Mouse (Mus musculus): ENCODE measurements around the gene Gli1. TPM values are rescaled to one million over a fixed set of nuclear protein-coding genes. Genes with fewer than 3 reads are reported as not detected.
A peak's percentile ranks its signal among the peaks of the same experiment; 100 is the strongest.
"Not testable (repeated sequence)": the region's sequence is repeated elsewhere in the genome, so short reads cannot be mapped to it uniquely, and the experiment has no call there.

Gli1 gene
- total RNA-seq, 1 experiment from 2014 or later: not detected

DNA sequence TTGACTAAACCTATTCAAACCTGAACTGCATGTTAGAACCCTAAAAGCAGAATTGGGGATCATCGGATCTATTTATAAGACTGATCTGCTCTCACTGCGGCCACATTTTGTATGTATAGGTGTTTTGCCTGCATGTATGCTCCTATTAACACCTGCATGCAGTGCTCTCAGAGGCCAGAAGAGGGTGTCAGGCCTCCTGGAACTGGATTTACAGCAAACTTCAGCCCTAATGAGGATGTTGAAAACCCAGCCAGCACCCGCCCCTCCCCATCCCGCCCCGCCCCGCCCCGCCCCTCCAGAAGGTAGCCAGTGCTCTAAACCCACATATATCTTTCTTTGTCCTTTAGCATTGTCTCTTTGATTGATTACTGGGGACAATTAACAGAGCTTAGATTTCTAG is 17.3 kb downstream of the Gli1 start:
- ATAC-seq (replicated peaks; ENCODE audit: low read depth, poor library complexity, severe bottlenecking): peak; percentile 69

DNA sequence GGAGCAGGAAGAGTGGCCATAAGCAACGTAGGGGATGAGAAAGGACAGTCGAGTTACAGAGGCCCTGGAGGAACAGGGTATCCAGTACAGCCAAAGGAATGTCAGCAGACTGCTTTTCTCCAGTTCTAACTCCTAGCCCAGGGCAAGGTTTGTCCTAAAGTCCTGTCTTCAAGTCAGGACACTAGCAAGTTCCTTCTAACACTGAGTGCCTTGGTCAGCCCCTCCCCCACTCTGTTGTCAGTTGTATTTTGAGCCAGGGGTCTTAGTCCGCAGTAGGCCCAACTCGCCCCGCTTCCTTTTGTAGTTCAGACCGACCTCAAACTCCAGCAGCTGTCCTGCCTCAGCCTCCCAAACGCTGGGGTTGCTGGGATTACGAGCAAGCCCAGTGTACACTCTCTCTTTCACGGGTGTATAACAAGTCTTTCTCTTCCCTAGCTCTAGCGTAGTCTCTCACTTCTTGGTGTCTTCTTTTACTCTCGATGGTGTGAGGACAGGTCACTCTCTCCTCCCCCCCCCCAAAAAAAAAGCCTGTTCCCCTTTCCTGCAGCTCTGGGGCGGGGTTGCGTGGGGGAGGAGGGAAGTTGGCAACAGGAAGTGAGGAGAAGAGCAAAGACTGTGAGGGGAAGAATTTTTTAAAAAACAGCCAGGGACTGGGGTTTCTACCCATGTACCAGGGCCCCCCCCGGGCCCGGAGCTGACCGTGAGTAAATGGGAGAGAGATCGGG is 18.5 kb downstream of the Gli1 start:
- ATAC-seq (replicated peaks; ENCODE audit: low read depth, poor library complexity, severe bottlenecking): peak; percentile 66

DNA sequence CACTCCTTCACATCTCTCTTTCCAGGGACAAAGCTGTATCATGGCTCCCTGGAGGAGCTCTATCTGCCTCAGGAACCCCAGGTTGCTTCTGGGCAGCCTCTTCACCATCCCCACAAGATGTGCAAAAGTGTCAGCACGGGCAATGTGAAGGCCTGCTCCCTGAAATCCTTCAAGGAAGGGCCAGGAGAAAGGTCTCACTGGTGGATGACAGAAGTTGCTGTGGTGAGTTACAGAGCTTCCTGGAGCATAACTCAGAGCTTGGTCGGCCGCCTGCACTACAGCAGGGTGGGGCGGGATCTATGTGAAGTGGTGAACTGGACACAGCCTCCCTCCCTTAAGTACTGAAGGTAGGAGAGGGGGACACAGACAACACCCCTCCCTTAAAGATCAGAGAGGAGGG is 19.1 kb downstream of the Gli1 start:
- no peak for ATAC-seq (replicated peaks; ENCODE audit: low read depth, poor library complexity, severe bottlenecking)

DNA sequence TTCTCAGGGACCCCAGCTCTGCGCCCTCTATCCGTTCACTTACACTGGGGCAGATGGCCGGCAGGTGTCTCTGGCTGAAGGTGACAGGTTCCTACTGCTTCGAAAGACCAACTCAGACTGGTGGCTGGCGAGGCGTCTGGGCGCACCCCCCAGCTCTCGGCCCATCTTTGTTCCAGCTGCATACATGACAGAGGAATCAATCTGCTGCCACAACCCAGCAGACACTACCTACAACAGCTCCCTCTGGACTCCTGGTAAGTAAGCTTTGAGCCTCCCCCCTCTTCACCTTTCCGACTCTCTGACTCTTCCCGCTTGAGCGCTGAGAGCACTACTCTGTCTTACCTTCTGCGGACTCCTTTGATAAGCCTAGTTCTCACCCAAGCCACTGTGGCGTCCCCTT is 19.6 kb downstream of the Gli1 start:
- no peak for ATAC-seq (replicated peaks; ENCODE audit: low read depth, poor library complexity, severe bottlenecking)

DNA sequence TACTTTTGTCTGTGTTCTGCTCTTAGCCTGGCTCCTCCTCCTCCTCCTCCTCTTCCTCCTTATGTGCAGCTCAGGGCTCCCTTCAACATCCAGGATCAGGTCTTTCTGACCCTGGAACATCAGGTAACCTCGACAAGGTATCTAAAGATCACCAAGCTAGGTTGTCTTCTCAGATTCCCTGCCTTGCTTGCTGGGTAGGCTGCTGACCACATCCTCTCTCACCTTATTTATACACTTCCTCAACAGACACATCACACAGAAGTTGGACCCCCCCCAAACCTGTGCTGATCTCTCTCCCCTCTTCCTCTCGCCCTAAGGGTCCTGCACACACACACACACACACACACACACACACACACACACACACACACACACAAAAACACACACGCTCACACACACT is 20.2 kb downstream of the Gli1 start, which contains the start of gene Arhgap9:
Gene Arhgap9, plus strand, starts transcription at position 344 of the 400 bp plus-strand sequence.
- no peak for ATAC-seq (replicated peaks; ENCODE audit: low read depth, poor library complexity, severe bottlenecking)

DNA sequence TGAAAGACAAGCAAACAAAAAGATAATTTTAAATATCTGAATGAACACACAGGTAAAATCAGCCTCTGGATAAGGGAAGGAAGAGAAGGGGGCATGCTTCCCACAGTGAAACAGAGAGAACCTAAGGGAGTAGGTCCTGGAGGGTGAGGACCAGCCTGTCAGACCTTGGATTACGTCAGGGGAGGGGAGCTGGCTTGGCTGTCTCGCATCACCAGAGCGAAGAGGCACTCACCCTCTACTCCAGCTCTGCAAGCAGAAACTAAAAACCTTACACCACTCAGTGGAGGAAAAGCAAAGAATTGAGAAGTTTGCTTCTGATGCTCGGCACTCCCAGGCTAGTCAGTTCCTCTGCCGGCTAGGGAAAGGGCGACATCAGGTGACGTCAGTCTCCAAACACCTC is 21.8 kb downstream of the Gli1 start:
- no peak for ATAC-seq (replicated peaks; ENCODE audit: low read depth, poor library complexity, severe bottlenecking)

DNA sequence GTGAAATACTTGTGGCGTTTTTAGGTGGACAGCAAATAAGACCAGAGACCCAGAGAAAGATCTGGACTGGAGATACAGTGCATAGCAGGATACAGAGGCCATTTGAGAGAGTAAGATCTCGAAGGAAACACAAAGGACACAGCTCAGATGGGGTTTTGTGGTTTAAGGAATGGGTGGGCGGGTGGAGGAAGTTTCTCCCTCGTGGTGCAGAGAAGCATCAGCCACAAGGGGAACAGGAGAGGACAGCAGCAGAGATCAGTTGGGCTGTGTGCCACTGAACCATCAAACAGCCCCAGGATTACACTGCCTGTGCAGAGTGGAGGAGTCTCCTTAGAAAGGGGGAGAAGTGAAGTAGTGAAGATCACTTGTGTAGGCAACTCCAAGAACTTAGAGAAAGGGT is 23.8 kb downstream of the Gli1 start:
- ATAC-seq (replicated peaks; ENCODE audit: low read depth, poor library complexity, severe bottlenecking): peak; percentile 75

DNA sequence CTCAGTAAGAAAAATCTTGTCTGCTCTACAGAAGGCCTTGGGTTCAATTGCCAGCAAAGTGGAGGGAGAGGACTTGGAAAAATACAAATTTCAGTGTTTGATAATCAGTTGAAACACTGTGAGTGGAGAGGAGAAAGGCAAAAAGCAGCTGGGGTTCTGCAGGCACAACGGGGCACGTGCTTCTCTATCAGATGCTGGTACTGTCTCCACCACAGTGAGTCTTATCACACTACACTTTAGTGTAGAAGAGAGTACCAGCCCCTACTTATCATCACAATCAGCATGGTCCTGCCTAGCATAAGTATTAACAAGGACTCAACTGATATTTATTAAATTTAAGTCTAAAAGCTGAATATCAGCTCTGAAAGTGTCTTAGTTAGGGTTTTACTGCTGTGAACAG is 24.5 kb downstream of the Gli1 start:
- ATAC-seq (replicated peaks; ENCODE audit: low read depth, poor library complexity, severe bottlenecking): no peak

DNA sequence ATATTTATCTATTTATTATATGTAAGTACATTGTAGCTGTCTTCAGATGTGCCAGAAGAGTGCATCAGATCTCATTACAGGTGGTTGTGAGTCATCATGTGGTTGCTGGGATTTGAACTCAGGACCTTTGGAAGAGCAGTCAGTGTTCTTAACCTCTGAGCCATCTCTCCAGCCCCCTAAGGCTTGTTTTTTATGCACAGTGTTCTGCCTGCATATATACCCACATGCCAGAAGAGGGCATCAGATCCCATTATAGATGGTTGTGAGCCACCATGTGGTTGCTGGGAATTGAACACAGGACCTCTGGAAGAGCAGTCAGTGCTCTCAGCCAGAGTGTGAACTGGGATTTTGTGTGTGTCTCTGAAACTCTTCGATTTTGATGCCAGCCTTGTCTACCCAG is 26.8 kb downstream of the Gli1 start:
- not testable (repeated sequence) for ATAC-seq (replicated peaks; ENCODE audit: low read depth, poor library complexity, severe bottlenecking)

DNA sequence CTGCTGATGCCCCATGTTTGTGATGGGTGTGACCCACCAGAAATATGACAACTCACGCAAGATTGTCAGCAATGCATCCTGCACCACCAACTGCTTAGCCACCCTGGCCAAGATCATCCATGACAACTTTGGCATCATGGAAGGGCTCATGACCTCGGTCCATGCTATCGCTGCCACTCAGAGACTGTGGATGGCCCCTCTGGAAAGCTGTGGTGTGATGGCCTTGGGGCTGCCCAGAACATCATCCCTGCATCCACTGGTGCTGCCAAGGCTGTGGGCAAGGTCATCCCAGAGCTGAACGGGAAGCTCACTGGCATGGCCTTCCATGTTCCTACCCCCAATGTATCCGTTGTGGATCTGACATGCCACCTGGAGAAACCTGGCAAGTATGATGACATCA is 28.3 kb downstream of the Gli1 start:
- ATAC-seq (replicated peaks; ENCODE audit: low read depth, poor library complexity, severe bottlenecking): not testable (repeated sequence)

DNA sequence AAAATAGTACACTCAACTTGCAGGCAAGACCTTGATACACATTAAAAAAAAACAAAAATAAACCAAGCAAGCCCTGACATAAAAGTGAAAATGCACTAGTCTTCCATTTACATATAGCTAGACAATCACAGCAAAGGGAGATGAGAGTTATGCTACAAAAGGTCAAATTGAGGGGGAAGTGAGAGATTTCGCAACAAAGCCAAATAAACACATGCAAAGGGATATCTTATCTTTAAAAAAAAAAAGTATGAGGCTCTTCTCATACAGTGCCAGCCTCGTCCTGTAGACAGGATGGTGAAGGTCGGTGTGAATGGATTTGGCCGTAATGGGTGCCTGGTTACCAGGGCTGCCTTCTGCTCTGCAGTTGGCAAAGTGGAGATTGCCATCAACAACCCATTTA is 28.9 kb downstream of the Gli1 start:
- ATAC-seq (replicated peaks; ENCODE audit: low read depth, poor library complexity, severe bottlenecking): 0 out of 2 replicates have a peak, but pooled peaks have one; percentile 5

DNA sequence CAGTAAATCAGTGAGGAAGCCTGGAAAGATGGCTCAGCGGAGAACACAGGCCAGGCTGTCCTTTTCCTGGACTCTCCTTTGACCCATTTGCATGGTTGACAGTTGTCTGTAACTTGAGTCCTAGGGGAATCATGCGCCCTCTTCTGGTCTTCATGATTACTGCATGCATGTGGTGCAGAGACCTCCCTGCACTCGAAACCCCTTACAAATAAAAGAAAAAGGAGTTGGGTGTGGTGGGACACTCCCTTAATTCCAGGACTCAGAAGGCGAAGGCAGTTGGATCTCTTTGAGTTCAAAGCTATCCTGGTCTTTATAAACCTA is 29.5 kb downstream of the Gli1 start:
- peak; percentile 71 for ATAC-seq (replicated peaks; ENCODE audit: low read depth, poor library complexity, severe bottlenecking)

DNA sequence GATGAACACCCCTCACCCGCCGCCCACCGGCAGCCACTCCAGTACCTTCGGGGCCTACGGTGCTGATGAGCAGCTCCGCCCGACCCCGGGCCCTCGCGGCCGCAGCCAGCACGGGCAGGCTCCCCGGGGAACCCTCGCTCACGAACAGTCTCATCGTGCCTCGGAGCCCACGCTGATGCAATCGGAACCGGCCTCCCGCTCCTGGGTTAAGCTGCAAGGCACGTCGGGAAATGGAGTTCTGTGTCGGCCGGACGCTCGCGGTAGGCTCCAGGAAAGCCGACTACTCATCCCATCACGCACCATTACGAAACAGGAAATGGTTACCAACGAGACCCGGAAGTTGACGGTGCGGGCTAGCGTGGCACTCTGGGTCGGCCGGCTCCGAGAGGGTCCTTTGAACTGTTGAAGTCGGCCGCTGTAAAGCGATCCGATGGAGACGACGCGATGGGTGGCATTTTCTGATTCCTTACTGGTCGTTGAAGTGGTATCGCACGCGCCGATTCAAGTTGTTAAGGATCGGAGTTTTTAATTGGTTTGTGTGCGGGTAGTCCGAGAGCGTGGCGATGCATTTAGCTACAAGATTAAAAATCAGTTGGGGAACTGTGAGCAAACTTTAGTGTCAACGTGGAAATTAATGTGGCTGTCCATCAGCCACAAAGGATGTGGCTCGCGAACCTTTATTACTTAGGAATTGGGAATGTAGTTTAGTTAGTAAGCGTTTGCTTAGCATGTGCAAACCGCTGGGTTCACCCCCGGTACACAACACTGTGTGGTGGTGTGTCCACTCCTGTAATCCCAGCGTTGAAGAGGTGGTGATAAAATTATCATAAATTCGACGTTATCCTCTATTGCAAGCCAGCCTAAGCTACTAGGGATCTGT is 30.1 kb downstream of the Gli1 start, which contains the start of gene Mars:
Gene Mars, minus strand, starts transcription at position 311 of the 880 bp plus-strand sequence.
- peak; percentile 87 for ATAC-seq (replicated peaks; ENCODE audit: low read depth, poor library complexity, severe bottlenecking)

DNA sequence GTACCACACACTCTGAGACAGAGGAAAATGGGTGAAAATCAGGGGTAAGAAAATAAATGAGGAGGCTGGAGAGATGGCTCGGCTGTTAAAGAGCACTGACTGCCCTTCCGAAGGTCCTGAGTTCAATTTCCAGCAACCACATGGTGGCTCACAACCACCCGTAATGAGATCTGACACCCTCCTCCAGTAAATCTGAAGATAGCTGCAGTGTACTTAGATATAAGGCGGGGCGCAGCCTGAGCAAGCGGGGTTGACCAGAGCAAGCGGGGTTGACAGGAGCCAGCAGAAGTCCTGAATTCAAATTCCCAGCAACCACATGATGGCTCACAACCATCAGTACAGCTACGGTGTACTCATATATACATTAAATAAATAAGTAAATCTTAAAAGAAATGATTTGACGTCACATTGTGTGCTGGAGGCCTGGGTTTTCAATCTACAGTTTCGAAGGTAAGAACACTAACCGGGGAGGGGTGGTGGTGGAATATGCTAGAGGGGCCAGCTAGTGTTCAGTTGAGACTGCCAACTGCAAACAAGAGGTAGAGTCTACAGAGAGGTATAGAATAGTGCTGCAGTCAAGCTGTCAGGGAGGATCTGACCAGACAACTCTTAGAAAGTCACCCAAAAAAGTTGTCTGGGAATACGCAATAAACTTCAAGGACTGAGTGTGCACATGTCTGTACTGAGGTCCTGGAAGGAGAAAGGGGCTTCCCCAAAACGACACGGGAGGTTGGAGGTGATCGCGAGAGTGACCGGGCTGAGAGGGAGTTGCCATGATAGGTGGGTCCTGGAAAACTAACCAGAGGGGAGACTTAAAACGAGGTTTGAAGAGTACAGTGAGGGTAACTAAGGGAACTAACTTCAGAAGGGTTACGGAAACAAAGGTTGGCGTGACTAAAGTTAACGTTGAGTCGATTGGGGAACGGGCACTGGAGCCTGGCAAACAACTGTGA is 31.0 kb downstream of the Gli1 start:
- peak; percentile 55 for ATAC-seq (replicated peaks; ENCODE audit: low read depth, poor library complexity, severe bottlenecking)

DNA sequence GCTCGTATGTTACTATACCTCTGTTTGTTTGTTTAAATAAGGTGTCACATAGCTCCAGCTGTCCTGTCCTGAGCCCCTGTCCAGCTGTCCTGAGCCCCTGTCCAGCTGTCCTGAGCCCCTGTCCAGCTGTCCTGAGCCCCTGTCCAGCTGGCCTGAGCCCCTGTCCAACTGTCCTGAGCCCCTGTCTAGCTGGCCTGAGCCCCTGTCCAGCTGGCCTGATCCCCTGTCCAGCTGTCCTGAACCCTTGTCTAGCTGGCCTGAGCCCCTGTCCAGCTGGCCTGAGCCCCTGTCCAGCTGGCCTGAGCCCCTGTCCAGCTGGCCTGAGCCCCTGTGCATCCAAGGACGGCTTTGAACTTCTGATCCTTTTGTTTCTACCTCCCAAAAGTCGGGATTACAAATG is 32.6 kb downstream of the Gli1 start:
- ATAC-seq (replicated peaks; ENCODE audit: low read depth, poor library complexity, severe bottlenecking): not testable (repeated sequence)

DNA sequence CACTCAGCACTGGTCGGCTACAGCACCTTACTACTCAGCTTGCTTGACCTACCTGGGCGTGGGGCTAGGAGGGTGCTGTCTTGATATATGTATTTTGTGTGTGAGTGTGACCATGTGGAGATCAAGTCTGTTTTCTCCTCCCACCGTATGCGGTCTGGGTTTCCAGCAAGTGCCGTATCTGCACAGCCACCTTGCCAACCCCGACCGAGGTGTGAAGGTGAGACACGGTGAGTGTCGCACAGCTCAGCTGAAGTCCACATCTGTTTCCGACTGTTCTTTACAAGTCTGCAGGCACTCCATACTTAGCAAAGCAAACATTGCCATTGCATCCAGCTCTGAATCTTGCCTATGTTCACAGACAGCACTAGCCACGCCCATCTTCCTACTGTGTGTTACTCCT is 38.6 kb downstream of the Gli1 start:
- ATAC-seq (replicated peaks; ENCODE audit: low read depth, poor library complexity, severe bottlenecking): no peak

DNA sequence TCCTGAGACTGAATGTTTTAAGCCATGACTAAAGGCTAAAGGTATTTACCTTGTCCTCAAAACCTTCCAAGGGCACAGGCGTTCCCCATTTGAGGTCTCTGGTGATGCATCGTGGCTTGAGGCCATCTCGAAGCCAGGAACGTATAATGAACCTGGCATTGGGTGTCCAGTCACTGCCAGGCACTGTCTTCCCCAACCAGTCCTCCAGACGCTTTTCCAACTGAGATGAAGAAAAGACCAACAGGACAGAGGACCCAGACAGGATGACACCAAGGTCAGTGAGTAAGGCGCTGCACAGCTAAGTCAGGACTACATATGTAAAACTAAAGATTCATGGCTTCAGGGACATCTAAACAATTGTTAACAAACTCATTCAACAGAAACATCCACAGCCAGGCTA is 41.4 kb downstream of the Gli1 start:
- no peak for ATAC-seq (replicated peaks; ENCODE audit: low read depth, poor library complexity, severe bottlenecking)

DNA sequence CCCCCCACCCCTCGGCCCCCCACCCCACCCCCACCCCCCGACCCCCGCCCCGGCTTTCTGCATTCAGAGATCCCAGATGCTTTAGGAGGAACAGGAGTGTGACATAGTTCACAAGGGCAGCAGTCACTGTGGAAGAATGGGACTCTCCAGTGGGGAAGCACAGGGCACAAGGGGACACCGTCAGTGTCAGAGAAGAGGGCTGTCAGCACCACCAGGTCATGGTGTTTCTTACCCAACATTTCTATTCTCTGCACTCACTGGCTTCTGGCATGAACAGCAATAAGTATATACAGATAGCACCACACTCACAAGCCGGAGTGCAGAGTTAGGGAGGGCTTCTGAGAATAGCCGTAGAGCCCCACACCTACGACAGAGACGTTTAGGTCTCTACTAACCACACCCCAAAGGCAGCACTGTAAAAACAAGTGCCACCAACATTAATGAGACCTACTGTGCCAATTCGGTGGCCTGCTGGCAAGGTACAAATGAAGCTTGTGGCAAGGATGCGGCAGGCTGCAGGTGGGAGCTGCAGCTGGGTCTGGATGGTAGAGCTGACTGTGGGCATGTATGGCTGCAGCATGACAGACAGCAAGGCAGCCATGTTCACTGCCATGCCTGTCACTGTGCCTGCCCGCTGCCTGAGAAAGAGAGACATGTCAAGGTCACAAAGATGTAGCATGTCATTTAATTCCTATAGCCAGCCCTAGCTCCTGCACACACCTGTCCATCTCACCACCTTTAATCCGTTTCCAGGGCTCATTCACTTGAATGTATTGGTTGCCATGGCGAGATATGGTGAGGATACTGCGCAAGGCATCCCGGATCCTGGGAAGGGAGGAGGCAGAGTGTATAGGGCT is 44.5 kb downstream of the Gli1 start:
- no peak for ATAC-seq (replicated peaks; ENCODE audit: low read depth, poor library complexity, severe bottlenecking)

Data from common myeloid progenitor, adult 5-6 weeks (primary cell).